In the genomic region with DNA sequence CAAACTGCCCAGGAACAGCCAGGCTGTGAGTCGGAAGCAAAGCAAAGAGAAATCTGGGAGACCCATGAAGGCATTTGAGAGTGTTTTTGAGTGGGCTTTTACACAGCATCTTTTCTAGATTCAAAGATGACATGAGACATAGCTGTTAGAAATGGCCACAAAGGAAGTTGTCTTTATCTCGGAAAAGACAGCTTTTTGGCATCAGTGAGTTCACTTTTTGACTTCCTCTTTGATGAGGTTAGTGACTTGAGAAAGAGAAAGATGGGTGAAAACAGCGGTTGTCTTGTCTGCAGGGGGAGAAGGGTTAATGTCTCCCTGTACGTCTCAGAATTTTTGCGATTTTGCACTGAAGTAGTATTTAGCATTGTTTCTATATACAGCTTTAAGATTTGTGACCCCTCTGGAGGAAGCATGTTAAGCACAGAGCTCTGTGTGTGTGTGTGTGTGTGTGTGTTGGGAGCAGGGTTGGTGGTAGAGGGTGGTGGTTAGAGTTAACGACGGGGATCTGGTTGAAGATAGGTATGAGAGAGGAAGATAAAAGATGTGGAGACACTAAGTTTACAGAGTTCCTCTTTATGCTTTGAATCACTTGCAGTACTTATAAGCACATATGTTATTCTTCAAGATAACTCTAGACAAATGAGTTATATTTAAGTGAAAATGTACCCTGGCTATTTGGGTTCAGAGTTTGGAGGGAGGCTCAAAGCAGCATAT, we compare ENCODE assay signal across 10 mouse cellular contexts. TPM values are rescaled to one million over a fixed set of nuclear protein-coding genes. Genes with fewer than 3 reads are reported as not detected.
DNase-seq lines count a peak whose midpoint lies in the region; ATAC-seq and TF ChIP-seq lines count a peak whose summit lies in the region.
"Had no signal": no experiment of that assay in that cellular context is flagged by ENCODE, and none has a peak within 500 bp of the region (broad histone marks: within the 10 kb centered on the region; RNA-seq: fewer than 3 reads in every experiment).

No protein-coding gene starts in this region.

- H3K4me3 ChIP-seq in left cerebral cortex, adult 2 months, result peak overlapping the region; percentile 69
- H3K4me3 ChIP-seq in embryonic facial prominence, embryonic 12.5 days, result no peak overlapping the region
- H3K4me3 ChIP-seq in hindbrain, postnatal 0 days (ENCODE audit: low read length), result peak overlapping the region; percentile 61
- H3K4me3 ChIP-seq in midbrain, embryonic 15.5 days, result peak overlapping the region; percentile 50

- H3K36me3 ChIP-seq in embryonic facial prominence, embryonic 12.5 days, result peaks cover 15% of the 10 kb centered on the region
- no peaks in the 10 kb centered on the region for H3K36me3 ChIP-seq in hindbrain, postnatal 0 days (ENCODE audit: insufficient read depth, low read length)
- no peaks in the 10 kb centered on the region for H3K36me3 ChIP-seq in midbrain, embryonic 15.5 days (replicated peaks)

- ATAC-seq in embryonic facial prominence, embryonic 12.5 days (ENCODE audit: insufficient number of reproducible peaks, insufficient read depth, low FRiP score, low TSS enrichment), result no peak
- no peak for ATAC-seq in hindbrain, postnatal 0 days
- no peak for ATAC-seq in midbrain, embryonic 15.5 days (replicated peaks)

- peak overlapping the region; percentile 75; the same call in 1 of the 2 replicates for H3K4me2 ChIP-seq in embryonic facial prominence, embryonic 12.5 days (replicated peaks)
- H3K4me2 ChIP-seq in hindbrain, postnatal 0 days (ENCODE audit: low read depth, low read length), result peak overlapping the region; percentile 69
- H3K4me2 ChIP-seq in midbrain, embryonic 15.5 days, result peak overlapping the region; percentile 62

- no peak overlapping the region for H3K9ac ChIP-seq in embryonic facial prominence, embryonic 12.5 days
- no peak overlapping the region for H3K9ac ChIP-seq in hindbrain, postnatal 0 days (replicated peaks; ENCODE audit: low read length)
- no peak overlapping the region for H3K9ac ChIP-seq in midbrain, embryonic 15.5 days

- 88% methylated on average over 7 of the region's 7 CpGs for WGBS in embryonic facial prominence, embryonic 12.5 days
- 91% methylated on average over 7 of the region's 7 CpGs for WGBS in hindbrain, postnatal 0 days
- WGBS in midbrain, embryonic 15.5 days, result 93% methylated on average over 7 of the region's 7 CpGs

- no peaks in the 10 kb centered on the region for H3K9me3 ChIP-seq in embryonic facial prominence, embryonic 12.5 days
- H3K9me3 ChIP-seq in hindbrain, postnatal 0 days (ENCODE audit: low read length), result no peaks in the 10 kb centered on the region
- no peaks in the 10 kb centered on the region for H3K9me3 ChIP-seq in midbrain, embryonic 15.5 days

- DNase-seq in left cerebral cortex, adult 2 months (ENCODE audit: extremely low spot score in 1 of 2, low spot score in 2 of 2), result no peak
- no peak for DNase-seq in left cerebral cortex, adult 8-10 months (ENCODE audit: low spot score in 2 of 2)
- no peak for DNase-seq in hindbrain, postnatal 0 days (ENCODE audit: low spot score)
- no peak for DNase-seq in layer of hippocampus, postnatal 10 days (ENCODE audit: low spot score in 2 of 2)
- DNase-seq in layer of hippocampus, adult 8-10 months (ENCODE audit: low spot score in 2 of 2), result no peak
- no peak for DNase-seq in cerebellum, postnatal 25 days
- DNase-seq: cerebellum, adult 18-20 months; lung, adult 18-20 months had no signal

- H3K27me3 ChIP-seq in embryonic facial prominence, embryonic 12.5 days, result no peaks in the 10 kb centered on the region; the same call in 1 of the 2 replicates
- H3K27me3 ChIP-seq in hindbrain, postnatal 0 days (ENCODE audit: insufficient read depth, low read length), result no peaks in the 10 kb centered on the region; the same call in 1 of the 2 replicates
- peaks cover 4% of the 10 kb centered on the region; the same call in 1 of the 2 replicates for H3K27me3 ChIP-seq in midbrain, embryonic 15.5 days (replicated peaks)

- H3K4me1 ChIP-seq in embryonic facial prominence, embryonic 12.5 days, result no peaks in the 10 kb centered on the region
- H3K4me1 ChIP-seq in hindbrain, postnatal 0 days (ENCODE audit: insufficient read depth, low read length), result 0 out of 2 replicates have a peak, but pooled peaks cover 3% of the 10 kb centered on the region
- peaks cover 5% of the 10 kb centered on the region; the same call in 1 of the 2 replicates for H3K4me1 ChIP-seq in midbrain, embryonic 15.5 days

- intact Hi-C loops in left cerebral cortex, adult 2 months (cut with DNase I), result no loop called here

- no peak for TF ChIP-seq CTCF in left cerebral cortex, adult 2 months (IDR thresholded peaks at IDR 0.05)
- TF ChIP-seq CTCF in hindbrain, postnatal 0 days (IDR thresholded peaks at IDR 0.05; ENCODE audit: low read depth), result no peak

- no peak overlapping the region for H3K27ac ChIP-seq in left cerebral cortex, adult 2 months
- H3K27ac ChIP-seq in embryonic facial prominence, embryonic 12.5 days, result no peak overlapping the region
- no peak overlapping the region for H3K27ac ChIP-seq in hindbrain, postnatal 0 days
- H3K27ac ChIP-seq in midbrain, embryonic 15.5 days, result no peak overlapping the region

RNA-seq across cellular contexts. Expression of gene Lpcat2, which starts 1.3 kb away (rescaled TPM):
- 1 to 10 TPM; 9.4 to 9.6 TPM for total RNA-seq in left cerebral cortex, adult 2 months (2021)
- total RNA-seq in left cerebral cortex, adult 8-10 months (2022), result 10 to 100 TPM in 1 of 4 experiments, 1 to 10 TPM in 3; 9.6 to 13.3 (median 9.8) TPM
- polyA plus RNA-seq in embryonic facial prominence, embryonic 12.5 days (2016; fragmentation: Nextera tagmentation; extraction: Ambion mirVana), result 7.2 and 8.4 TPM in 2 replicates
- 6.2 and 10.9 TPM in 2 replicates for total RNA-seq in hindbrain, postnatal 0 days (2014; rRNA removed)
- 12.7 and 12.8 TPM in 2 replicates for polyA plus RNA-seq in hindbrain, postnatal 0 days (2015; fragmentation: Nextera tagmentation; extraction: Ambion mirVana)
- polyA plus RNA-seq in midbrain, embryonic 15.5 days (2015; fragmentation: Nextera tagmentation; extraction: Ambion mirVana), result 7.3 and 8.9 TPM in 2 replicates
- total RNA-seq in layer of hippocampus, postnatal 10 days (2021), result 10 to 100 TPM in 1 of 2 experiments, 1 to 10 TPM in 1; 8.1 to 11.1 TPM
- 10 to 100 TPM in 3 of 4 experiments, 1 to 10 TPM in 1; 8.8 to 18.9 (median 13.6) TPM for total RNA-seq in layer of hippocampus, adult 8-10 months (2022)

RNA-seq across cellular contexts. Expression of gene Mmp2, which starts 29.3 kb away (rescaled TPM):
- 1 to 10 TPM; 1.9 to 2.1 TPM for total RNA-seq in left cerebral cortex, adult 2 months (2021)
- total RNA-seq in left cerebral cortex, adult 8-10 months (2022), result 1 to 10 TPM; 1.8 to 4.7 (median 4.1) TPM
- polyA plus RNA-seq in embryonic facial prominence, embryonic 12.5 days (2016; fragmentation: Nextera tagmentation; extraction: Ambion mirVana), result 203 and 209 TPM in 2 replicates
- 12.7 and 16.9 TPM in 2 replicates for total RNA-seq in hindbrain, postnatal 0 days (2014; rRNA removed)
- polyA plus RNA-seq in hindbrain, postnatal 0 days (2015; fragmentation: Nextera tagmentation; extraction: Ambion mirVana), result 13.0 and 16.1 TPM in 2 replicates
- polyA plus RNA-seq in midbrain, embryonic 15.5 days (2015; fragmentation: Nextera tagmentation; extraction: Ambion mirVana), result 22.3 and 22.7 TPM in 2 replicates
- 10 to 100 TPM in 1 of 2 experiments, 1 to 10 TPM in 1; 7.5 to 10.6 TPM for total RNA-seq in layer of hippocampus, postnatal 10 days (2021)
- 1 to 10 TPM; 2.0 to 4.5 (median 2.4) TPM for total RNA-seq in layer of hippocampus, adult 8-10 months (2022)

RNA-seq across cellular contexts. Expression of gene Capns2, which starts 44.8 kb away (rescaled TPM):
- total RNA-seq in left cerebral cortex, adult 2 months (2021), result 1 to 10 TPM; 1.5 to 1.9 TPM
- total RNA-seq in left cerebral cortex, adult 8-10 months (2022), result 1 to 10 TPM in 2 of 4 experiments, under 1 TPM in 1, not detected in 1; 0.49 to 1.6 (median 1.0) TPM
- 0.38 and 0.53 TPM in 2 replicates for polyA plus RNA-seq in embryonic facial prominence, embryonic 12.5 days (2016; fragmentation: Nextera tagmentation; extraction: Ambion mirVana)
- 0.68 TPM in 1 of 2 replicates, not detected in the other for total RNA-seq in hindbrain, postnatal 0 days (2014; rRNA removed)
- not detected in 2 replicates for polyA plus RNA-seq in hindbrain, postnatal 0 days (2015; fragmentation: Nextera tagmentation; extraction: Ambion mirVana)
- polyA plus RNA-seq in midbrain, embryonic 15.5 days (2015; fragmentation: Nextera tagmentation; extraction: Ambion mirVana), result 0.23 and 0.45 TPM in 2 replicates
- total RNA-seq in layer of hippocampus, postnatal 10 days (2021), result 1 to 10 TPM; 1.0 to 1.8 TPM
- 1 to 10 TPM; 1.1 to 1.8 (median 1.4) TPM for total RNA-seq in layer of hippocampus, adult 8-10 months (2022)
